Mouse (Mus musculus) liver (tissue): ENCODE data around the gene Car10.

ENCODE experiments used
- DNase-seq: peaks from one replicate; pipeline ENCODE4 v3.0.0-alpha.2; 2020; ENCODE audit warnings: mixed read lengths

Car10 gene

DNA sequence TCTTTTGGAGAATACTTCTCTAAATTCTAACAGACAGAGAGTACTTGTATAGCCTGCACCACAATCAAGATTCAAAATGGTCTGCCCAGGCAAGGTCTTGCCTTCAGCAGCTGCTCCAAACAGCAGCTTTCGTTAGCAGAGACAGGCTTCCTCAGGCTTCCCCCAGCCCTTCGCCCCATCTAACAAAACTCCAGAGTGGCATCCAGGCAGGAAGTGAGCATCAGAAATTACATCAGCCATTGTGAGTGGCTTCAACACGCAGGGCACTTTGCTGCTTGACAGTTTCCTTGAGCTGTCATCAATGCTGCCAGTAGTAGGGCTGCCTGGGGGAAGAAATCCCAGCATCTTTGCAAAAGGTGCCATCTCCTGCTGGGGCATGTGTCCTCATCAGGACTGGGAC lies 405.0 kb downstream of the Car10 start:
- no peak for DNase-seq

DNA sequence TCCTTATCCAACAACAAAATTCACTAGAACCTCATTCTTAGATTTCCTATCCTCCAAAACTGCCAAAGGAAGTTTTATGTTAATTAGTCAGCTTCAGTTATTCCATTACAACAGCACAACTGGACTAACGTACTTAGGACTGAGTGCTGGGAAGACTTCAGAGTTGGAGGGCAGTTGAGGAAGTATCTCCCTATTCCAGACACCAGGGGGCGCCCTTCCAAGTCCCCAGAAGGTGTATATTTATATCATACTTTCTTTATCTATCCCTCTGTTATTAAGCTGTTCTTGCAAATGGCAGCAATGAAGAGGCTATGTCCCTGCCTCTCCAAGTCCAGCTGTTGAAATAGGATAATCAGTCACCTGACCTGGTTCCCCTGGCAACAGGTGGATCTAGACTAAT lies 405.6 kb downstream of the Car10 start:
- DNase-seq: peak; percentile 7

DNA sequence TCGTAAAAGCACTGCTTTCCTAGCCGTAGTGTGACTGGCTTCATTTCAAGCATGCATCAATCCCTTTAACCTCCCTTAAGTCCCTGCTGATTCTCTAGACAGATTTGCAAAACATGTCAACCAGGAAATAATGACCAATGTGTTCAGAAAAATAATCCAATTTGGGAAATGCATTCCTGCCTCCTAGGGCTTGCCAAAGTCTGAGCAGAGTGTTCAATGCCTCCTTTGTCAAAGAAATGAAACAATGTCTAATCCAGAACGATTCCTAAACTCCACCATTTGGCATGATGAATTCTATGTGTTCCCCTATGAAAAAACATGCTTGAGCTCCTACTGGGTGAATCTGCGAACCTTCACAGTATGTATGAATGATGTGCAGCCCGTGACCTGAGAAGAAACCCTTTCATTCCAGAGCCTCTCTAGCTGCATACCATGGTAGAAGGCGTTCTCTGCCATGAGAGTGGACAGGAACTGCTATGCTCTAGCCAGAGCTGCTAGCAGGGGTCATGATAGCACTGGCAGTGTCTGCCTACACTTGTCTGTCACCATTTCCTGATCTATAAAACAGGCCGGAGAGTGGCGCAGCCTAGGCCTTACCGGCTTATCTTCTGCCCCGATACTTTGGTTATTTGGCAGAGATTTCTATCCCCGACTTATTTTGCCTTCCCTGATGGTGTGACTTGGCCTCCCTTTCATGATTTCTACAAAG lies 411.9 kb downstream of the Car10 start:
- DNase-seq: no peak

DNA sequence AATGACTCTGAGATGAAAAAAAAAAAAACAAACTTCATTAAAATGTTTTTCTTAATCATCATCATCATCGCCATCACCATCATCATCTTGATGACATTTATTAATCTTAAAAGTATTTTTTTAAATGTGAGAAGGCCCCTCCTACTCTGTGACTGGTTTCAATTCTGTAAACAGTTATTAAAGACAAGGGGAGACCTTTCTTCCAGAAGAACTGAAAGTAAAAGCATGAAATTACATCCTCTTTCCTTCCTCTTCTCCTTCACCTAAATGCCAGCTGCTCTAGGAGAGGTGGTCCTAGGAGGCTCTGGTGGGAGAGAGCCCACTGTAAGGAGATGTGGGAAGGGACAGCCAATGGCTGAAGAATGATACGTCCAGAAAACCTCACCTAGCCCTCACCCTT lies 415.0 kb downstream of the Car10 start:
- DNase-seq: no peak

DNA sequence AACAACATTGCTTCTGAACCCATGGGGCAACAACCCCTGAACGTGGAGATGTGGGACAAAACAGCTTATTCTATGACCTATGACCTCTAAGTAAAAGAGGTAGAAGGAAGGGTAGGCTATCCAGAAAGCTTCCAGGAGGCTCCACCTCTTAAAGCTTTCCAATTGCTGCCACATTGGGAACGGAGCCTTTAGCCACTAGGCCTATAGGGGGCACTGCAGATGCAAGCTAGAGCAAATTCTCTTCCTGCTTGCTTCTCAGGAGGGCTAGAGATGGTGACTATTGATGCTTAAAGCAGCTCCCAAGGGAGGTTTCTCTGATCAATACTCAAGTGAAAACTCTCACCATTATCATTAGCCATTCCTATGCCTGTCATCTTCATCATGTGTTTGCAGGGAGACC lies 416.6 kb downstream of the Car10 start:
- no peak for DNase-seq

DNA sequence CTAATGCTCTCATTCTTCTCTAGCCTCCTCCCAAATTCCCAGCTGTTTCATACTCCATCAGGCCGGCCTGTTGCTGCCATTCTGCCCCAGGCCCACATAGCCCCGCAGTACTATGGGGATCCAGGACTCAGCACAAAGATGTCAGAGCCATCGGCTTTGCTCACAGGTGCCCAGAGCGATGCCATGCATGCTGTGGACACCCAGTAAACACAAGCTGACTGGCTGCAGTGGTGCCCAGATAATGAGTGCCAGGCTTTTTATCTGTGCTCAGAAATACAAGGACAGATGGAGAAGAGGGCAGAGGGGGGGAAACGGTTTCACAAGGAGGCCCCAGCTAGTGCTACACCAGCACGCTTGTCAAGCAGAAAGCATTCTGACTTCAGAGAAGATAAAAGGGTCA lies 417.7 kb downstream of the Car10 start:
- DNase-seq: no peak

DNA sequence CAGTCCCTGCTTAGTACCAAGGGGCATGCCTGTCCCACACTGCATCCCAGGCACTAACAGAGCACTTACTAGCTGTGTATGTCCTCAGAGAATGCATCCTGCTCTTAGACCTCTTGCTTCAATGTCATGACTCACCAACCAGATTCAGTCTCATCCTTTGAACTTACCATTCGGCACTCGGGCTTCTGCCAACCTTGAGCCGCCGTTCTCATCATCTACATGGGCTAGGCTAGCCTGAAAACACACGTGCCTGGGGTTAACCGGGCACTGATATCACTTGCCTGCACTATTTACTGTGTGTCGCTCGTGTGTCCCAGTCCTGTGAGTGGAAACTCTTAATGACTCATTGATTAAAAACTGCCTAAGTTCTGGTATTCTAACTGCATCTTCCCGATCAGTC lies 418.4 kb downstream of the Car10 start:
- no peak for DNase-seq

DNA sequence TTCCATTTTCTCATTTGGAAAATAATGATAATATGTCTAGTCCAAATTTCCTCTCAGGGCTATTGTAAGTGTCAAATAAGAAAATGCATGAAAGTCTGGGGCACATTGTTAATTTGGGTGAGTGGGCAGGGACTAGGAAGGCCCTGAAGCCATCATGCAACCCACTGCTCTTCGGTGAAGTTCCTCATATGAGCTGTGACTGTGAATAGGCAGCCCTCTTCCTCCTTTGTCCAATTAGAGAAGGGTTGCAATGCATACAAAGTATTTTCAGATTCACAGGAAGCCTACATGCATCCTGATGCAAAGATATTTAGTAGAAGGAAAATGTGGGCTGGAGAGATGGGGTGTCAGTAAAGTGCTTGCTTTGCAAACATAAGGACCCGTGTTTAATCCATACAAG lies 419.1 kb downstream of the Car10 start:
- no peak for DNase-seq

DNA sequence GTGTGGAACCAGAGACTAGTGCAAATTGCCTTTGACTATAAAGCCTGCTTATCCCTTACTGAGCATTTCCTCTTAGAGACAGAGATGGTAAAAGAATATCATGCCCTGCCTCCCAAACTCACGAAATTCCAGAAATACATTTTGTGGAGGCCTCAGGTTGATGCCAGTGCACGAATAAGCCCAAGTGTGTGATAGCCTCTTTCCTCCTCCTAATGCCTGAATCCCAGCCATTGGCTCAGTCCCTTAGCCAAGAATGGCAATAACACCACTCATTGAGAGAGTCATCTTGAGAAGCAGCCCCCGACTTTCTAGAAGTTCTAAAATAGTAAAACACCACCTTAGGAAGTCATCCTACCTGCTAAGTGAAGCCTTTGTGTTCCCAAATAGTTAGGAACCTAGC lies 424.7 kb downstream of the Car10 start:
- no peak for DNase-seq

DNA sequence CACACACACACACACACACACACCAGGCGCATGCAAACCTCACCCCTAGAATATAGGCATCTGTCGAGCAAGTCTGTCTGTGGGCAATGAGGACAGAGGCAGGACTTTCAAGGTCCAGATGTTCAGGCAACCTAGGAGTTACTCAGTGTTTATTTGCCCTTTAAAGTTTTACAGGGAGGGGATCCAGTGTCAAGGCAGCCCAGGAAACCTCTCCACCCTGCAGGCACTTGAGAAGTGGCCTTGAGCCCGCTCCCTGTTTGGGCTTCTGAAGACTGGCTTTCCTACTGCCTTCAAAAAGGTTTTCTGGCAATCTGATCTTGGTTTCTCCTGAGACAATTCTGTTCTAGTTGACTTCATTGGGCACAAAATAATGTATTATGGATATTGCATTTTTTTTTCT lies 428.1 kb downstream of the Car10 start:
- DNase-seq: no peak

DNA sequence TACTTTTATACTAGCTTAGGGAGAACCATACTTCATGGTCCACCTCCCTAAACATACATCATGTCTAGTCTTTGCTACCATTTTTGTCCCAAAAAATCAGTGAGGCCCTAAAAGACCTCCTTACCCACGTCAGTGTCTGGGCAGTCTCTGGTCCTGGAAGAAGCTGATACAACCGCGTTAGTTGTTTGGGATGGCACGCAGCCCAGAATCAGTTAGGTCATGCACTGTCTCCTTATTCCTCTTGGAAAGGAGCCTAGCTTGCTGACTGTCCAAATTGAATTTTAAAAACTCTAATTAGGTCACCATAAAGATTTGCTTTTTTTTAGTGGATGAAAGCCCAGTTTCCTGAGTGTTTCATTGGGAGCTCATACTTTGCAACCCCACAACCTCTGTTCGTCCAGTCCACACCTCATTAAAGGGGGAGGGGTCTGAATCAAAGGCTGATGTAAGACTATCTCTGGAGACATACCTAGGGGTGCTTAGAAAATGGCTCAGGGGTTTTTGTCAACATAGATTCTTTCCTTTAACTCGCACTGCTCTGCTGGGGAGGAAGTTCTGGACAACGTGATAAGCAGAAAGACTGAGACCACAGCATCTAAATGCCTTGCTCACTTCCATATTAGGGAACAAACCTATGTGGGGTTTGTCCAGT lies 433.3 kb downstream of the Car10 start:
- peak; percentile 12 for DNase-seq

DNA sequence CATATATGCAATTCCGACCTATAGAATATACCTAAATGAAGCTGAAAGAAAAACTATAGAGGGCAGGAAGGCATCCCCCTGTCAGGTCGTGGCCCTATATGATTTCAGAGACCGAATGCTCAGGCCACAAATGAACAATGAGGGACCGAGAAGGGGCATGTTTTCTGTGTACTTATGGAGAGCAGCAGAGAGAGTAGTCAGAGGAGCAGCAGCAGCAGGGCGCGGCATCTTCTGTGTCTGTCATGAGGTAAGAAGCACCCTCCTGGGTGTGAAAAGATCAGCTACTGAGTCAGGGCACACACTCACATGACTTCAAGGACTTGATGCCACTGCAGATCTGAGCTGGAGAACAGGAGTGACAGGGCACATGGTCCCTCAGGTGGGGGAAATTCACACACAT lies 438.4 kb downstream of the Car10 start:
- no peak for DNase-seq

DNA sequence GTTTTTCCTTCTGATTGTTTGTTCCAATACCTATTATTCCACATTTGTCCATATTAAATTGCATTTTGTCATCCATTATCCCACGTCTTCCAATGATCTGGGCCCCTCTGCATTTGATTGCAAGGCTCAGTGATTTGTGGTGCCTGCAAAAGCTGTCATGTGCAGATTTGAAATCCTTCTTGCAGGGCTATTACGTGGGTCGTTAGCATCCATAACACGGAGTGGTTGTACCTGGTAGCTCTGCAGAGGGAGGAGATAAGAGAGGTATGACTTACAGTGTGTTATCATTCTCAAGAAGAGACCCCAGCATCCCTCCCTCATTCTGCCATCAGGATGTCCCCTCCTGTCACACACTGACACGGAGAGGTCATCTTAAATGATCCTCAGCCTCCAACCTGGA lies 451.1 kb downstream of the Car10 start:
- no peak for DNase-seq

DNA sequence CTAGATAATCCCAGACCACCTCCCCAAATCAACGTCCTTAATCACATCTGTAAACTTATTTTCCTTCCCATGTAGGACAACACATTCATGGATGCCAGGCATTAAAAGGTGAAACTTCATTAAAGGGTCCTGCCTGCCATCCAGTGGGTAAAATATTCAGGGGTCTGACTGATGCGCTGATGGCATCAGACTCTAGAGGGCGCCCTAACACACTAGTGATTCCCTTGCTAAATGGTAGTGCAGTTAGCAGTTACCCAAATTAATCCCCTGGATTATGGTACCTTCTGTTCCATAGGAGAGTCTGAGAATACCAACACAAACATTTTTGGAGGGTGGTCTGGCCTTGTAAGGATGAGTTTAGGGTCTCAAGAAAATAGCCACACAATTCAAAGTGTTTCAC lies 453.1 kb downstream of the Car10 start:
- peak; percentile 29 for DNase-seq

DNA sequence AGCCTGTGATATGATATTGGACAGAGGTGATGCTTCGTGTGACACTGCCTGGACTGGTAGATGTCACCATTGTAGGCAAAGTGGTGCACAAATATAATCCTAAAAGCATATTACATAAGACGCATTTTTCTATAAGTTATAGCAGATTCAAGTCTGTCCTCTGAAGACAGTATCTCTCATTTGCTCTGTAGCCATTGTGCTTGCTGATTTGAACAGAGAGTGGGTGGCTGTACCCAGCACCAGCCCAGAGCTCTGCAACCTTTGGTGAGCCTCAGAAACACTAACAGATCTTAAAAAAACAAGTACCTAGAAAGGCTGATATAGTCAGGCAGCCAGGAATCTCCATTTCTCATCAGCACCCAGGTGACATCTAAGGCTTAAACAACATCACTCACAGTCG lies 461.3 kb downstream of the Car10 start:
- no peak for DNase-seq

DNA sequence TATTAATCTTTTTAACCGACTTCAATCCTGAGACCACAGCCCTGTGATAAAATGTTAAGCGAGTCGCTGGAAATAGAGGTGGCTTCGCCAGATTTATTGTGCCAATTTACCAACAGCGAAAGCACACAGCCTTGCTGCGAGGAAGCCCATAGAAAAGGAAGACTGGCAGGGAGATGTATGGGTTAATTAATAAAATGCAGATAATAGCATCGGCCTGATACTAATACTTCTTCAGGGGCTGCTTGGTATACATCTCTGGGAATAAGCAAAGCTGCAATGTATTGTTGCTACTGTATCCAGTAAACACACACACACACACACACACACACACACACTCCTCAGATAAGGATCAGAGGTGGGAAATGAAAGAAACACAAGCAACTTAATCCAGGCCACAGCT lies 462.7 kb downstream of the Car10 start:
- DNase-seq: no peak

DNA sequence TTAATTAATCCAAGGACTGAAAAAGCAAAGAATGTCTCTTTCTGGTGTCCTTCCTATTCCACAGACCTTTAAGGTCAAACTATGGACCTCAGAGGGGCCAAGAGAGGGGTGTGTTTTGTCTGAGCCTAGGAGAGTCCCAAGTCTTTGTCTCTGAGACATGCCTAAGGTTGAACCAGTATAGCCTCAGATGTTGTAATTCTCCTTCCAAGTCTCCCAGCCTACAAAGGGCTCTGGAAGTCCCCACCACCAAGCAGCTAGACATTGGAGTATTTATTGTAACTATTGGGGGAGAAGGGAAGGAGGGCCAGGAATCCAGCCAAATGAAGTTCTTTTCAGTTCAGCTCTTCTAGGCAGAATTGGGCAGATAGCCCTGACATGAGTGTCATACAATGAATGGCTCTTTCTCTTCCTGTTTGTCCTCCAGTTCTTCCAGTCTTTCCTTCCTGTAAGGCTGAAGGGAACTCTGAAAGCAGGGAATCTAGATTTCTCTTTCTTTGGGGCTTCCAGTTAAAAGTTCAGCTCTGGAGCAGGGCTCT lies 464.6 kb downstream of the Car10 start:
- no peak for DNase-seq

DNA sequence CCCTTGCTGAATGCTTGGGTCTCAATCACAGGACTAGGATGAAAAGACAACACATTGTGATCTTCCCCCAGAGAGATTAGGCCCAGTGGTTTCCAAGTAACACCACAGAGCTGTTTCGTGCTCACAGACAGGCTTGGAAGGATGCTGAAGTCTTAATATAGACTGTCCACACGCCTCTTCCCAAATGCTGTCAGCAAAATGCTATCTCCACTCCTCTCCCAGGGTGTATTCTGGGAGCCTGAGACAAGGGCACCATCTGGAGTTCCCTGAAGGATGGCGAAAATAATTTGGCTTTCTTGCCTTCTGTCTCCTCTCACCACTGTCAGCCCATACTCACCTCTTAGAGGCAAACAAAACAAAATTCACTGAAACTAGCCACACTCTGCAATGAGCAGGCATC lies 467.9 kb downstream of the Car10 start:
- DNase-seq: no peak

DNA sequence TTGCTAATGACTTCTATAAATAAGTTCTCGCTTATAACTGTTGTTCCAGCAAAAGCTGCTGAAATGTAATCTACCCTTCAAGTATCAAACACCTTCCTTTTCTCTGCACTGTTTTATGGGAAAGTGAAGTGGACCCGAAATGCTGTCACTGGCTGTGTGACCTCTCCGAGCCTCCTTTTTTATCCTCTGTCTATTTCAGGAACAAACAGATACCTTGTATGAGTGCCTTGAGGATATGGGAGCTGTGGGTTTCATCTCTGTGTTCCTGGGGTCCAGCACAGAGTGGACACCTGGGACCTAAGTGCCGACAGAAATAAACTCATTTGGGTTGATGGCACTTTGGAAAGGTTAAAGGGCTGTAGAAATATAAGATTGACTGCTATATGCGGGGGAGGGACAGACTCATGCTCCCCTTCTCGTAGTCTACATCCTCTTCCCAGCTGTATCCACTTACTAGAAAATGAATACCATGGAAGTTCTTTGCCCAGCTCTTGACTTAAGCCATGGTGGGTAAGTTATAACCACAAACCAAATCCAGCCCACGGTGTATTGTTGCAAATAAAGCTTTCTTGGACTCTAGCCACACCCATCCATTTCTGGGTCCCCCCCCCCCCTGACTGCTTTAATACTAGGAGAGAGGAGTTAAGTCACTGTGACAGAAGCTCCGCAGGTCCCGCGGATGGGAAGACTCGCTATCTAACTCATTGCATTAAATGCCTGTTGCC lies 474.3 kb downstream of the Car10 start:
- DNase-seq: no peak

DNA sequence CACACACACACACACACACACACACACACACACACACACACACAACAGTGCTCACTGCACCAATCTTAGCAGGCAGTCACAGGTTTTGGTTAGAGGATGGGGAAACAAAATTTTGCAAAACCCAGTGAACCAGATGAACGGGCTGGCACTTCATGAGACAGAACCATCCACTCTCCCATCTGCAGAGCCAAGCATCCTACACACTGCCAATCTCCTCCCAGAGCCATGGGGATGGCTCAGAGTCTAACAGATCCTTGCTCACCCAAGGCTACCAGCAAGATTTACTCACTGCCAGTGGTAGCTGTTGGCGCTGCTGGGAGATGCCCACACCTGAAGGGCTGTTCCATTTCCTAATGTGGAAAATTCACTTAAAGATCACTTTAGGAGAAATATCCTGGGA lies 479.6 kb downstream of the Car10 start:
- no peak for DNase-seq

DNA sequence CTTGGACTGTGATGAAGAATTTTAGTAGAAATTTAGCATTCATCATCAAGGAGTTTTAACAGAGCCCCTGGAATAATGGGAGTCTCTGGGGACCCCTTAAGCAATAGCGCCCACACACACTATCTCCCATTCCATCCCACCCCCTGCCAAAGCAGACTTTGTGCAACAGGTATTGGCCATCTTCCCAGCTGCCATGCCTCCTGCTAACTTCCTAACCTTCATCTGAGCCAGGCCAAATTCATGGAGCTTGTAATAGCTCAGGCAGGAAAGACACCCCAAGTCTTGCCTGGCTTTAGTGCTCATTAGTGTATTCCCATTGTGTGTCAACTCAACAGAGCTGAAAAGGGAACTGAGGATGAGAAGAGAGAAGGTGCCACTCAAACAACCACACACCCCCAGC lies 481.8 kb downstream of the Car10 start:
- DNase-seq: no peak

DNA sequence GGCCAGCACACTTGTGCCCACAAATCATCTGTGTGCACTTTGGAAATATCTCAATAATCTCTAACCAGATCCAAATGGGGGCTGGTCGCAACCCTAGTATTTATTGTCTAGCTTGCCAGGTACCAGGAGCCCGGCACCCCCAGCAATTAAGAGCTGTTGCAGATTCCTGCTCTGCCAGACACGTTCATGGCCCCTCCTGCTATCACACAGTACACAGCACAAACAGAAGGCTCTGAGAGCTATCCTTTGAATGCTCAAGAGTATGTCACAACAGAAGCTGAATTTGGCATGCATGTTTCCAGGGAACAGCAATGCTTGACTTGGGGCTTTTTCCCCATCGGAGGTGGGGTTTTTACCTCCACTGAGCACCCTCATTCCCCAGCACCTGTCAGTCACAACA lies 483.5 kb downstream of the Car10 start:
- DNase-seq: no peak

DNA sequence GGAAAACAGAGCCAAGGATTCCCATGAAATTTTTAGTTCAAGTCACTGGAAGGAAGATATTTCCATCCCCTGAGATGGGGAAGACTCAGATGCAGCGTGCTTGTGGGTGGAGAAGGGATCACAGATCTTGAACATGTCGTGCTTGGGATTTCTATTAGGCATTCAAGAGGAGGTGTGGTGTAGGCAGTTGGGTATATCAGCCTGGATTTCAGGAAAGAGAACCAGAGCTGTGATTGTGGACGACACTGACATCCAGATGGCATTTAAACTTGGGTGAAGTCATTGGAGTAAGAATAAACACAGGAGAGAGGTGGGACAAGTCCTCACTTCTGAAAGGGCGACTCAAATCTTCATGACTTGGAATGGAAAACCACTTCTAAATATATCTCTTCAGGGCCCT lies 490.0 kb downstream of the Car10 start:
- no peak for DNase-seq

DNA sequence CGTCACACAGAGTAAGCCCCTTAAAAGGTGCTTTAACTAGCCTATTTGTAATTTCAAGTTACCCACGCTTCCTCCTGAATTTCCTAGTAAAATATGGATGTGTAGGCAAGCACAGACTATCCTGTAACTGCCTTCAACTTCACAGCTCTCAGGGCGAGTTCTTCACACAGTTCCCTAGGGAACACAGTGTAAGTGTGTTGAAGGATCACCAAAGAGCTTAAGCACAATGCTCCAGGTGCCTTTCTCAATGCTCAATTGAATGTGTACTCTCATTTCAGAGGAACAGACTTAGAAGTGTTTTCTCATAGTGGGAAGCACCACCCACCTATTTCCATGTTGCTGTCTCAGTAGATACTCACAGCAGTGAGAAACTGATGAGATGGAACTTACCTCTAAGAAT lies 492.8 kb downstream of the Car10 start:
- DNase-seq: no peak
